Mouse (Mus musculus) embryo, embryonic 9.5 days (tissue): ENCODE results near the gene Ccdc88c.

Experiments
- DNase-seq: peaks from one replicate; pipeline ENCODE4 v3.0.0-alpha.2; 2017; ENCODE audit errors: extremely low spot score

Gene Ccdc88c

DNA sequence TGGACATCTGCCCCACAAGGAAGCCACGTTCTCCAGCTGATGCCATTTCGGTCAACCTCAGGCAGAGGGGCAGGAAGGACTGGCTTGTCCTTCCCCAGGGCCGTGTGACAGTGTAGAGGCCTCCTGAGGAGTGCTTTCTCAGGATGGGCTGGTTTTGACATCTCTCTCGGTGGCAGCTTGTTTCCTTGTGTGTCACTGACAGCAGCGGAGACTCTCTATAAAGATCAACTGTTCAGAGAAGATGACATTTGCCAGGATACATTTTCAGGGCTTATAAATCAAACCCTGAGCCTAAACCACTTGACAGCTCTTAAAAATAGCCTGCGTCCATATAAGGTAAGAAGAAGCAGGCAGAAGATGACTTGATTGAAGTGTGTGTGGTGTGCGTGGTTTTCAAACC lies 59.0 kb downstream of the Ccdc88c start:
- DNase-seq, result no peak

GRCm38 (mm10) chr12:100967383-100967782 lies 61.5 kb downstream of the Ccdc88c start:
- no peak for DNase-seq

DNA sequence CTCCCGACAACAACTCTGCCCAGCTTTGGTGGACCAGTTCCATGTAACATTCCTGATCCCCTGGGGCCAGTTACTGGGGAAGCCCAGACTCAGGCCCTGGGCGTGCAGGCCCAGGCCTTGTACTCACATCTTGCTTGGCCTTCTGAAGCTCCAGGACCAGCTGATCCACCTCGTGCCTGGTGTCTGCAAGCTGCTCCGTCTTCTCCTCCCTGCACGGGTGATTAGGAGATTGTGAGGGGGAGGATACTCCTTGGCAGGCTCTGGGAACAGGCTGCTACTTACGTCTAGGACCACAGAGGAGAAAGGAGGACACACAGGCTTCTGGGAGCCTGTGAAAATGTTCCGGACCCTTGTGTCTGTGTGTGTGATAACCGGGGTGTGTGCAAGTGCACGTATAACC lies 62.6 kb downstream of the Ccdc88c start:
- DNase-seq, result no peak

DNA sequence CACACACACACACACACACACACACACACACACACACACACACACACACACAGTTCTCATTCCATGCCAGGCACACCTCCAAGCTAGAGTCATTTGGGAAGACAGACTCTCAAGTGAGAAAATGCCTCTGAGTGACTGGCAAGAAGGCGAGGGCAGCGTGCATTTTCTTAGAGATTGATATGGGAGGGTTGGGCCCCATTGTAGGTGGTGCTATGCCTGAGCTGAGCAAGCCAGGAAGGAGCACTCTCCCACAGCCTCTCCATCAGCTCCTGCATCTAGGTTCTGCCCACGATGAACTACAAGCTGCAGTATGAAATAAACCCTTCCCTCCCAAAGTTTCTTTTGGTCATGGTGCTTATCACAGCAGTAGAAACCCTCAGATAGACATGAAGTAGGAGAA lies 63.6 kb downstream of the Ccdc88c start:
- no peak for DNase-seq

- DNase-seq, result no peak
These were observed 69.9 kb downstream of the Ccdc88c start for GRCm38 (mm10) chr12:100958621-100959592.

- peak; percentile 85 for DNase-seq
These were observed 70.8 kb downstream of the Ccdc88c start for GRCm38 (mm10) chr12:100958006-100958405.

GRCm38 (mm10) chr12:100957257-100957656 lies 71.6 kb downstream of the Ccdc88c start:
- DNase-seq, result no peak

- DNase-seq, result no peak
These were observed 72.0 kb downstream of the Ccdc88c start for GRCm38 (mm10) chr12:100956825-100957224.

- DNase-seq, result no peak
These were observed 72.8 kb downstream of the Ccdc88c start for GRCm38 (mm10) chr12:100956028-100956427.

- no peak for DNase-seq
These were observed 74.9 kb downstream of the Ccdc88c start for GRCm38 (mm10) chr12:100953926-100954325.

DNA sequence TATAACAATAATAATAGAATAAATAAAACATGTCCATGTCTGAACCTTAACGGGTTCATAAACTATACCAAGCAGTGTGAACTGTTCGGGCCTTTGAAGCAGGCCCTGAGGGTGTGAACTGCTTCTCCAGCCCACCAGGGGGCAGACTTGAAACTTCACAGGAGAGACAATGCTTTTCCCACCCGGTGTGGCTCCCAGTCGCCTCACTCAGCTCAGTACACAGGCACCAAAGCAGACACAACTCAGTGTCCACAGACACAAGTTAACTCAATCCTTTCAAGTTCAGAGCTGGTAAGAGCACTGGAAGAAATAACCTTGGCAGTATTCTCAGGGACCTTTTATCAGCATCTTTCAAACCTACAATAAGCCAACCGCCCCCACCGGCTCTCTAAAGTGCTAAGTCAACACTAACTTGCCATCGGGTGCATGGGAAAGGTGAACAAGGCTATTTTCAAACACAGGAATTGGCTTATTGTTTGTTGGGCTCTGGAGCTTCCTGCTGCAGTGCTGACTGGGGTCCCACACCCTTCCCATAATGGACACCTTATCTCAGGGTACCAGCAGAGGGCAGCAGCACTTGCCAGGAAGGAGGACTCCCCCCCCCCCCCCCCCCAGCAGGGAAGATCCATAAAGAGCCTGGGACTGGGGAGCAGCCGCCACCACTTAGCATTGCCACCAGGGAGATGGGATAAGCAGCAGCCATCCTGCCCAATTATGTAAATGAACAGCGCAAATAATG lies 76.5 kb downstream of the Ccdc88c start:
- peak; percentile 68 for DNase-seq

GRCm38 (mm10) chr12:100949146-100949545 lies 79.7 kb downstream of the Ccdc88c start:
- no peak for DNase-seq

- no peak for DNase-seq
These were observed 80.8 kb downstream of the Ccdc88c start for GRCm38 (mm10) chr12:100948021-100948420.

DNA sequence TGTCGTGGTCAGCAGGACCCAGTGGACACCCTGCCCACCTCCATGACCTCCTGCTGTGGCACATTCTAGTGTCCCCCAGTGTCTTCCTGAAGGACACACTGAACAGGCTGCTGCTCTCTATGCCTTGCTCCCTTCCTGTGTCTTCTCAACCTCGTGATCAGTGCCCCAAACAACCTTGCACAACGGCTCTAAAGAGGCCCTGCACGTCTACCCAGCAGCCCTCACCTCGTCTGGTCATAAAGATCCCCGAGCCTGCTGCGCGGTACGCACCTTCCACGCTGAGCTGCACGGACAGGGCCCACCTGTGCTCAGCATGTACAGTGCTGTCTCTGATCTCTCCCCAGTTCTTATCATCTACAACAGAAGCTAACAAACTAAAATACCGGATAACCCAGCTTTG lies 82.9 kb downstream of the Ccdc88c start:
- no peak for DNase-seq

DNA sequence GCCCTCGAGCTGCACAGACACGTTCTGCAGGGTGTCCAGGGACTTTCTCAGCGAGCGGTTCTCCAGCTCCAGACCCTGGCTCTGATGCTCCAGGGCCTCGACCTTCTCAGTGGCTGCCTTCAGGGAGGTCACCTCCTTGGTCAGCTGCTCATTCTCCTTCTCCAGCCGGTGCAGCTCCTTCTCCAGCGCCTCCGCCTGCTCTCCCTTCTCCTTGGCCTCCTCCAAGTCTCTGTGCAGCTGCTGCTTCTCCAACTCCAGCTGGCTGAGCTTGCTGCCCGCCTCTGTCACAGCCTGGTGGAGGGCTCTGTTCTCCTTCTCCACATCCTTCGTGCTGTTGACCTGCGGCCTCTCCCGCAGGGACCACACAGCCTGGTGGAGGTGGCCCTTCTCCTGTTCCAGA lies 83.4 kb downstream of the Ccdc88c start:
- no peak for DNase-seq

DNA sequence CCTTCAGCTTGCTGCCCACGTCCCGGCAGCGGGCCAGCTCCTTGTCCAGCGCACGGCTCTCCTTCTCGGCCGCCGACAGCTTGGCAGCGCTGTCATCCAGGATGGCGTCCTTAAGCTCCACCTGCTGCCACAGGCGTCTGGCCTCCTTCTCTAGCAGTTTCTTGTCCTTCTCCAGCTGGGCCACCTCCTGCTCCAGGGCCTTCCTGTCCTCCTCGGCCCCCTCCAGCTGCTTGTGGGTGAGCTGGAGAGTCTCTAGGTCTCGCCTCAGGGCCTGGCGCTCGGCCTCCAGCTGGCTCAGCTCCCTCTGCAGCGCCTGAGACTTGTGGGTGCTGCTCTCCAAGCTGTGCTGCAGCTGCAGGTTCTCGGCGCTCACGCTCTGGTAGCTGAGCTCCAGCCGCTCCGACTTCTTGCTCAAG lies 83.9 kb downstream of the Ccdc88c start:
- no peak for DNase-seq

GRCm38 (mm10) chr12:100943146-100943545 lies 85.7 kb downstream of the Ccdc88c start:
- no peak for DNase-seq

- no peak for DNase-seq
These were observed 87.5 kb downstream of the Ccdc88c start for GRCm38 (mm10) chr12:100941361-100941760.

DNA sequence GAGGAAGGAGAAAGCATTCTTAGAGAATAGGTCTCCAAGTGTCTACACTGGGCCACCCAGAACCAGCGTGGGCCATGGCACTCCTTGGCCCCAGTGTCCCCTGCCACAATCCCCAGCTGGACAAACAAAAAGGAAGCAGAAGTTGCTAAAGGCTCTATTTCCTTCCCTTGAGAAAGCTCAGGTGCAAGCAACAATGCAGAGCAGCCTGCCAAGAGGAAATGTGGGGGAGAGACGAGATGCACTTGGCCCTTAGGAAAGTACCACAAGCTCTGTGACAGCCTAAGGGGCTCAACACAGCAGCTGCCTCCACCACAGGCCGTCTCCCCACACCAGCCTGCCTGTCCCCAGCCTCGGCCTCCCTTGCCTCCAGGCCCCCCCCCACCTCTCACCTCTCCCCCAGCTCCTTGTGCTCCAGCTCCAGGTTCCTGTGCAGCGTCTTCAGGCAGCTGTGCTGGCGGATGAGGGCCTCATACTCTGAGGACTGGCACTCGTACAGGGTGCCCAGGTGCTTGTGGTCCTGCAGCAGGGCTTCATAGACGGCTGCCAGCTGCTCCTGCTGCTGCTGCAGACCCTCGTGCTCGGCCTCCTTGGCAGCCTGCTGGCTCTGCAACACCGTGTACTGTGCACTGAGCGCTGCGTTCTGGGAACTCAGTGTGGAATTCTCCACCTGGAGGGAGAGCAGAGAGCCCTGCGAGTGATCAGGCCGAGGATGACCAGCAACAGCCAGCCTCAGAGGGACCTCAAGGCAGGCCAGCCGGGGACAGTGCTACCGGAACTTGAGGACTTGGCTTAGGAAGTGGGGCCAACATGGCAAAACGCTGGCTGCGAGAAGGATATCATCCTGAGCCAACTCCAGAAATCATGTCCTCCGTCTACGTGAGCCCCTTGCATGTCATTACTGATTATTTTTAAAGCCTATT lies 91.2 kb downstream of the Ccdc88c start:
- no peak for DNase-seq

DNA sequence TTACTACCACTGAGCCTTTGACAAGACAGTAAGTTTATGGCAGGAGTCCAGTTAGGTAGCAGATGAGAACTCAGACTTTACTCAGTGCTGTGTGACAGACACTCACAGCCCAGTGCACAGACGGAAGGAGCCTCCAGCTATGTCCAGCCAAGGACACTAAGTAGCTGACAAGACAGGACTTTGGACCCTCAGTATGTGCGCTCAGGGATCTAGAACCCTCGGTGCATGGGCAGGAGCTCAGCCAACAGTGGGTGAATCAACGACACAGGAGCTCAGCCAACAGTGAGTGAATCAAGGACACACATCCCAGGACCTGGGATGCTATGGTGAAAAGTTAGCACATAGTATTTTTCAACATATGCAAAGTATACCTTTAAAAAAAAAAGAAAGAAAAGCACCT lies 92.1 kb downstream of the Ccdc88c start:
- no peak for DNase-seq

- peak; percentile 75 for DNase-seq
These were observed 92.7 kb downstream of the Ccdc88c start for GRCm38 (mm10) chr12:100936116-100936515.

DNA sequence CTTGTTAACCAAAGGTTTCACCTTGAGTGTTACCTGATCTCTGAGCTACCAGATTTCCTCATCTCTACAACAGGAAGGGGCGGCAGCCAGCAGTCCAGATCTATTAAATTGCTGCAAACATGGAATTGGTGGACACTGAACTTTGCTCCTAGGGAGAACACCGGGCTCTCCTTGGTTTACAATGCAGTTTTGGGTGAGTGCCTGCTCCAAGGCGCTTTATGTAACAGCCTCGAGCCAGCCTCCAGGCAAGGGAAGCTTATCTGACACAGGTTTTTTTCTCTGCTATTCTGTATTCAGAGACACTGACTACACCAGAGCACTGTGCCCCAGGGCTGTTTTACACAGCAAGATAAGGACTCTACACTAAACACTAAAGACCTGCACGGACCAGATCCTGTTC lies 94.1 kb downstream of the Ccdc88c start:
- DNase-seq, result no peak
